Mouse (Mus musculus): ENCODE measurements at regions not wholly inside any gene's neighbourhood (a gene's known extent, or its start where the extent isn't known, plus 50 kb on each side); places are given as distances from the start of the nearest gene placed in this dataset.

GRCm38 (mm10) chr8:91961696-91962095 is 159.8 kb upstream of the Irx3 start:
- TF ChIP-seq CTCF (IDR thresholded peaks at IDR 0.05), result no peak
- no peak for TF ChIP-seq EP300 (IDR thresholded peaks at IDR 0.05; ENCODE audit: insufficient read depth, low read depth, low read length)
